Mouse (Mus musculus) ovary, postnatal 10 days (tissue): ENCODE measurements around the gene Cadm2.

Experiments
- DNase-seq: peaks from one replicate; pipeline ENCODE4 v3.0.0; 2022; ENCODE audit warnings: low spot score

The Cadm2 gene

GRCm38 (mm10) chr16:66748533-66748932 is 872.2 kb downstream of the Cadm2 start:
- DNase-seq: no peak

GRCm38 (mm10) chr16:66731212-66731611 is 889.5 kb downstream of the Cadm2 start:
- DNase-seq: no peak

GRCm38 (mm10) chr16:66706476-66706875 is 914.2 kb downstream of the Cadm2 start:
- no peak for DNase-seq

GRCm38 (mm10) chr16:66694783-66695182 is 925.9 kb downstream of the Cadm2 start:
- no peak for DNase-seq

- no peak for DNase-seq
These were observed 943.5 kb downstream of the Cadm2 start for GRCm38 (mm10) chr16:66677241-66677640.

GRCm38 (mm10) chr16:66651013-66651362 is 969.7 kb downstream of the Cadm2 start:
- DNase-seq: no peak

GRCm38 (mm10) chr16:66650348-66651012 is 970.2 kb downstream of the Cadm2 start:
- DNase-seq: no peak

GRCm38 (mm10) chr16:66647798-66648197 is 972.9 kb downstream of the Cadm2 start:
- no peak for DNase-seq

GRCm38 (mm10) chr16:66643606-66644005 is 977.1 kb downstream of the Cadm2 start:
- DNase-seq: no peak

GRCm38 (mm10) chr16:66627527-66627926 is 993.2 kb downstream of the Cadm2 start:
- DNase-seq: no peak

GRCm38 (mm10) chr16:66622423-66622822 is 998.3 kb downstream of the Cadm2 start:
- DNase-seq: no peak

GRCm38 (mm10) chr16:66612624-66613023 is 1008.1 kb downstream of the Cadm2 start:
- no peak for DNase-seq
